Mouse (Mus musculus) stomach, adult 2 months (tissue): ENCODE measurements around the gene BC030867. TPM values are rescaled to one million over a fixed set of nuclear protein-coding genes. Genes with fewer than 3 reads are reported as not detected.

Experiments
- polyA plus RNA-seq: library from polyadenylated mRNA; depleted of rRNA; stranded (reverse); fragments of >200 nt; gene quantifications from 2 replicates; pipeline ENCODE4 v1.2.3, GENCODE M21; 2012; rRNA removed

Gene BC030867
- polyA plus RNA-seq: 1.4 and 2.3 TPM in 2 replicates

GRCm38 (mm10) chr11:102248630-102249230 lies at the start of gene BC030867:
TSS of gene BC030867 (plus strand) at chr11:102248882.

DNA sequence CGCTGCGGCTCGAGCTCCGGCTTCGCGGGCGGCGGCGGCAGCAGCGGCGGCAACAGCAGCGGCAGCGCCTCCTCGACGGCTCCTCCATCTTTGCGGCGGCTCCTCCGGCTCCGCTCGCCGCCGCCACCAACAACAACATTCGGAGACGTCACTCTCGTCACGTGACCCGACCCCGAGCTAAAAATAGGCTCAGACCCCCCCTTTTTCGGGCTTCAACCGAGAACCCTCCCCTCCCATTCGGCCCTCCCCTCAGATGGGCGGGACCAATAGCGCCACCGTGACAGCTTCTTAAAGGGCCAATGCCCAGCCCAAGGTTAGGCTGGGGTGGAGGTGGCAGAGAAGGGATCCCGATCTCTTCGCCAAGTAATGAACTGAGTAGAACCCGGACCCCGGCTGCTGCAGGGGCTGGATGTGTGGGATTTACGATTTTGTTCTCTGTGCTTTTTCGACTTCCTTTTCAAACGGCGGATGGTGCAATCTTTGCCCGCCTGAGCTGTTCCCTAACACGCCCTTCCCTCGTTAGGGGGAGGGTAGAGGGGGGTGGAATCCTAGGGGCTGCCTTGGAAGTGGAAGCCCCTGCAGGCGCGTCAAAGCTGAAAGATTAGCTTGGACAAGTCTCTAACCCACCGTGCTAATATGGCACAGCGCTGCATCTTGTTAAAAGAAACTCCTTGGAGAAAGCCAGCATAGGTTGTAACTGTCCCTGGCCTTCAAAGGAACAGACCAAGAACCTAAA lies 18.5 kb upstream of the BC030867 start, which contains the start of gene Hdac5:
TSS of gene Hdac5 (minus strand) at position 161 of the 736 bp plus-strand sequence.

GRCm38 (mm10) chr11:102268520-102269244 lies 20.0 kb downstream of the BC030867 start, which contains the start of gene Asb16:
TSS of gene Asb16 (plus strand) at chr11:102268743.

GRCm38 (mm10) chr11:102284501-102285094 lies 35.9 kb downstream of the BC030867 start, which contains the start of gene Tmub2:
TSS of gene Tmub2 (plus strand) at chr11:102284931.

DNA sequence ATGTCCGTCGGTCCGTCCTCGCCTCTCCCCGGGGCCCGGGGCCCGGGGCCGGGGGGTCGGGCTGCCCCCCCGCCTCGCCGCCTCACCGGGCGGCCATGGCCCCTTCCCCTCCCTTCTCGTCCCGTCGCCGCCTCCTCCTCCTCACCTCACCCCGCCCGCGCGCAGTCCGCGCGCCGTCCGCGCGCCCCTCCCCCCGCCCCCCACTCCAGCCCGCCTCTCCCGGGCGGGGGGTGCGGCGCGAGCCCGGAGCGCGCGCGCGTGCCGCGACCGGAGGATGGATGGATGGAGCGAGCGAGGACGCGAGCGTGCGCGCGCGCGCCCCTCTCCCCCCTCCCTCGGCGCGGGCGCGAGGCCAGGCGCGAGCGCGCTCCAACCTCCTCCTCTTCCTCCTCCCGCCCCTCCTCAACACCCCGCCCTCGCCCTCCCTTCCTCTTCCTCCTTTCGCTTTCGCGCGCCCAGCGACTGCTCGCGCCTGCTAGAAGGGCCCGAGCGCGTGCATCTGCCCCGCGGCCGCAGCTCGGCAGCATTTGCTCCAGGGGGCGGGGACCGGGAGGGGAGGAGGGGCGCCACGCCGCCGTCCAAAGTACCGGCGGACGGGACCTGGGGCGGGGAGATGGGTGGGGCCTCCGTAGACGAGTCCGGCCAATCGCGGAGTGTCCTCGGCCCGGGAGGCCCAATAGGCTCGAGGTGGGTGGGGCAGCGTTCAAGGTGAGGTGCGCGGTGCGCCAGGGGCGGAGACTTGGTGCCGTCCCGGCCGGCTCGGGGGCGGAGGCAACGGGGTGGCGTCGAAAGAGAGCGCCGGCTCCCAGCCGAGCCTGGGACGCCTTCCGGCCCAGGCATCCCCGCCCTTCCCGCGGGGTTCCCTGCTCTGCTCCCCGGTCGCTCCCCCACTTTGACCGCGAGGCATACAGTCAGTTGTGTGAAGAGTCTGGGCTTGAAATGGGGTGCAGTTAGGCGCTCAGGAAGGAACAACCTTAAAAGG lies 48.1 kb downstream of the BC030867 start, which contains the start of gene Atxn7l3:
TSS of gene Atxn7l3 (minus strand) at position 141 of the 982 bp plus-strand sequence.

Other genes with a start within 250 kb of the BC030867 start
- 2.5 and 2.7 TPM in 2 replicates for gene Mpp3, start 220.4 kb upstream of the BC030867 start, polyA plus RNA-seq
- gene Cd300lg, start 207.4 kb upstream of the BC030867 start, polyA plus RNA-seq: 8.6 and 13.4 TPM in 2 replicates
- 5.3 and 5.5 TPM in 2 replicates for gene Mpp2, start 160.4 kb upstream of the BC030867 start, polyA plus RNA-seq
- gene Ppy, start 147.6 kb upstream of the BC030867 start, polyA plus RNA-seq: 1.8 and 2.7 TPM in 2 replicates
- gene Pyy, start 141.1 kb upstream of the BC030867 start, polyA plus RNA-seq: 111 and 118 TPM in 2 replicates
- gene Nags, start 103.4 kb upstream of the BC030867 start, polyA plus RNA-seq: 0.04 and 0.10 TPM in 2 replicates
- 10.9 and 13.8 TPM in 2 replicates for gene Tmem101, start 92.5 kb upstream of the BC030867 start, polyA plus RNA-seq
- gene Lsm12, start 63.6 kb upstream of the BC030867 start, polyA plus RNA-seq: 13.8 and 14.1 TPM in 2 replicates
- 52.2 and 57.6 TPM in 2 replicates for gene G6pc3, start 59.3 kb upstream of the BC030867 start, polyA plus RNA-seq
- gene Hdac5, start 18.7 kb upstream of the BC030867 start, polyA plus RNA-seq: 70.4 and 80.7 TPM in 2 replicates
- 0.96 and 1.2 TPM in 2 replicates for gene Asb16, start 19.9 kb downstream of the BC030867 start, polyA plus RNA-seq
- gene Tmub2, start 36.0 kb downstream of the BC030867 start, polyA plus RNA-seq: 20.3 and 22.6 TPM in 2 replicates
- 19.6 and 21.3 TPM in 2 replicates for gene Atxn7l3, start 47.7 kb downstream of the BC030867 start, polyA plus RNA-seq
- gene Ubtf, start 70.9 kb downstream of the BC030867 start, polyA plus RNA-seq: 9.5 and 10.8 TPM in 2 replicates
- gene Slc4a1, start 117.3 kb downstream of the BC030867 start, polyA plus RNA-seq: 0.03 TPM in 1 of 2 replicates, not detected in the other
- 4.0 and 6.2 TPM in 2 replicates for gene Rundc3a, start 144.5 kb downstream of the BC030867 start, polyA plus RNA-seq
- gene Slc25a39, start 159.1 kb downstream of the BC030867 start, polyA plus RNA-seq: 308 and 460 TPM in 2 replicates
- gene Grn, start 181.4 kb downstream of the BC030867 start, polyA plus RNA-seq: 97.0 and 100.0 TPM in 2 replicates
- gene Fam171a2, start 198.8 kb downstream of the BC030867 start, polyA plus RNA-seq: 8.8 and 13.8 TPM in 2 replicates
- gene Itga2b, start 221.2 kb downstream of the BC030867 start, polyA plus RNA-seq: 3.3 and 5.0 TPM in 2 replicates